Mouse (Mus musculus): ENCODE measurements around the gene Wasf1.

DNA sequence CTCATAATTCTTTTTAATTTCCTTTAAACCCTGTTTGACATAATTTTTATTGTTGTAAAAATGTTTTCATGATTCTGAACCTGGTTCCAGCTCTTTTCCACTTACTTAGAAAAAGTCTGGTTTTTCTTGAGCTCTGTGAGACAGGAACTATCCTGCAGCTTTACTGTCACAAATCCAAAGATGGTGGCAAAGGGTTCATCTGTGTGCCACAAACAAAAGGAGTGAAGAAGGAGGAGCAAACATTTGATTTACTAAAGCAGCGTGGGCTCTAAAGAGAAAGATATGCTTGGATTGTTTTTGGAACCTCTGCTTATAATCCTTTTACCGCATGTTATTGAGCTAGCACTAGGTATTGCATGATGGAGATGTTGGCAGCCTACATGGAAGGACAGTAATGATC is 4.0 kb downstream of the Wasf1 start:
- TF ChIP-seq CTCF (IDR thresholded peaks at IDR 0.05) (no peak), EP300 (IDR thresholded peaks at IDR 0.05) (no peak)
